Mouse (Mus musculus) stomach, embryonic 14.5 days (tissue): ENCODE data around the gene Gsx2. TPM values are rescaled to one million over a fixed set of nuclear protein-coding genes. Genes with fewer than 3 reads are reported as not detected.

ENCODE experiments used
- ATAC-seq: fragments of 200-750 bp; cut with Nextera tagmentation; 2 replicates; pipeline ENCODE4 v1.8.0; 2017; ENCODE audit warnings: low read depth, moderate TSS enrichment; ENCODE audit not compliant: insufficient number of reproducible peaks, insufficient read depth, low FRiP score
- H3K27ac ChIP-seq: fragments of 300-500 bp; sonication (generic); 2 replicates; pipeline ENCODE4 v1.5.1; 2014; ENCODE audit warnings: mild to moderate bottlenecking, low read length, moderate library complexity, mixed read lengths
- H3K27me3 ChIP-seq: fragments of 300-500 bp; sonication (generic); 2 replicates; pipeline ENCODE4 v1.6.1; 2014; ENCODE audit warnings: low read length, control low read depth, mixed read lengths; ENCODE audit not compliant: control insufficient read depth, insufficient read depth
- H3K36me3 ChIP-seq: fragments of 300-500 bp; sonication (generic); 2 replicates; pipeline ENCODE4 v1.6.1; 2014; ENCODE audit warnings: mild to moderate bottlenecking, control low read depth, low read length, moderate library complexity, mixed read lengths; ENCODE audit not compliant: control insufficient read depth, insufficient read depth
- H3K4me1 ChIP-seq: fragments of 300-500 bp; sonication (generic); 2 replicates; pipeline ENCODE4 v1.6.1; 2014; ENCODE audit warnings: low read length, control low read depth, mixed read lengths; ENCODE audit not compliant: control insufficient read depth, insufficient read depth
- H3K4me2 ChIP-seq: fragments of 300-500 bp; sonication (generic); replicated peaks from 2 replicates; pipeline ENCODE4 v1.6.1; 2014; ENCODE audit warnings: low read depth, low read length, control low read depth
- H3K4me3 ChIP-seq: fragments of 300-500 bp; sonication (generic); 2 replicates; pipeline ENCODE4 v1.5.1; 2014; ENCODE audit warnings: low read depth, low read length, control low read depth
- H3K9ac ChIP-seq: fragments of 300-500 bp; sonication (generic); replicated peaks from 2 replicates; pipeline ENCODE4 v1.6.1; 2014; ENCODE audit warnings: low read depth, mild to moderate bottlenecking, control low read depth, low read length, moderate library complexity, mixed read lengths
- H3K9me3 ChIP-seq: fragments of 300-500 bp; sonication (generic); 2 replicates; pipeline ENCODE4 v1.6.1; 2016; ENCODE audit warnings: low read depth, low read length, control low read depth; ENCODE audit not compliant: control insufficient read depth
- WGBS: fragments of 180-500 bp; shearing (Covaris S2); extraction: QIAGEN DNeasy Blood & Tissue Kit; methylation state at CpG from one replicate; pipeline ENCODE4 v1.1.7; 2014; 5-methylcytosine and 5-hydroxymethylcytosine counted together
- polyA plus RNA-seq: library from polyadenylated mRNA; unstranded; fragments of >200 nt; fragmentation: Nextera tagmentation; extraction: Ambion mirVana; gene quantifications from 2 replicates; pipeline ENCODE4 v1.2.1, GENCODE M21; 2014

The Gsx2 gene
- polyA plus RNA-seq, 1 experiment from 2014 or later: not detected

DNA sequence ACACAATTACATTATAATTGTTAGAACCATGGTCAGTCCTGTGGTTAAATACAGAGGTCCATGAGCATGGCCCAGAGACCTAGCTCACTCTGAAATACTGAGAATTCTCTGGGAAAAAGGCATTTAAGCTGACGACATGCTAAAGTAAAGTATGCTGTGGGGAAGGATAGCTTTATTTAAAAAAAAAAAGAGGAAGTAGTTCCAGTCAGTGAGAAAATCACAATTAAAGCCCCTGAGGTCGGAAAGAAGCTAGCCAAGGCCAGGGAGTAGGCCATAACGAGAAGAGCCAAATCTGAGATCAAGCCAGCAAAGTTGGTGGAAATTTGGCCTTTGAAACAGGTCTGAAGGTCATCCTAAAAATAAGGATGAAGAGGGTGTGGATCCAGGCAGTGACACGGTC, 24.3 kb upstream of the Gsx2 start:
- ATAC-seq: no peak
- H3K9ac ChIP-seq: no peak overlapping the region
- H3K4me3 ChIP-seq: no peak overlapping the region
- no peak overlapping the region for H3K27ac ChIP-seq
- H3K4me1 ChIP-seq: no peaks in the 10 kb centered on the region
- no peaks in the 10 kb centered on the region for H3K9me3 ChIP-seq
- H3K27me3 ChIP-seq: no peaks in the 10 kb centered on the region
- no peaks in the 10 kb centered on the region for H3K36me3 ChIP-seq
- H3K4me2 ChIP-seq: no peak overlapping the region
- 78% methylated on average over 4 of the region's 4 CpGs for WGBS

DNA sequence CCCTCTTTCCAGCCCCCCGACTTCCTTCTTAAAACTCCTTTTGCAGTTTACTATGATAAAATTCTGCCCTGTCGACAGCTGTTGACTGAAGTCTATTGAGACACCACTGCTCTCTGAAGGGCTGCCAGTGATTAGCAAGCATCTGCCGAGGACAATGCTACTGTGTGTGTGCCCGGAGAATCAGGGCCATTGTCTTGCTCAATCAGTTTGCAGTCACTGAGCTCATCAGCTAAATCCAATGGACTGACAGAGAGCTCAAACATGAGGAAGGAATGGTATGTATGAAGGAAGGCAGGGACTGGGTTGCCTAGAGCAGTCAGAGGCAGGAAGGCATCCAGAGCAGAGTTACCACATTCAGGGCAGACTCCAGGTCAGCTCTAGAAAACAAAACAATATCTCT, 12.2 kb upstream of the Gsx2 start:
- Histone ChIP-seq H3K9ac (no peak overlapping the region), H3K4me2 (no peak overlapping the region)
- 54% methylated on average over 4 of the region's 4 CpGs for WGBS

DNA sequence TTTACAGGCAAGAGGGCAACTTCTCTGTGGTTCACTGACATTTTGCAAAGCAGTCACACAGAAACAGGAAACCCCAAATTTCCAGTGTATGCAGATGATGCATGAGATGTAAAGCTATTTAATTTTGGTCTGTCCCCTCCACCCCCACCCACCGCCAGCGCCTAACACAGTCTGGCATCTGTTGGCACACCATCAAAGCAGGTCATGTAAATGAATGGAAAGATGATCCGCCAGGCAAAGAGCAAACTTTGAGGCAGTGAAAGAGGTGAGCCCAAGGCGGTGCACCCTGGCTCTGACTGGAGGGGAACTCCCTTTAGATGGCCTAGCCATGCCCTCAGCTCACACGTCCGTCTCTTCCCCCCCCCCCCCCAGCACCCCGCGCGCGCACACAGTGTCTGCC, 8.7 kb upstream of the Gsx2 start:
- H3K9ac ChIP-seq: no peak overlapping the region
- peaks cover 28% of the 10 kb centered on the region for H3K27me3 ChIP-seq
- H3K4me3 ChIP-seq: peak overlapping the region; percentile 48
- ATAC-seq: peak; percentile 35; the same call in 1 of the 2 replicates
- no peak overlapping the region for H3K27ac ChIP-seq
- 0 out of 2 replicates have a peak, but pooled peaks cover 7% of the 10 kb centered on the region for H3K9me3 ChIP-seq
- no peaks in the 10 kb centered on the region for H3K4me1 ChIP-seq
- 6% methylated on average over 7 of the region's 10 CpGs for WGBS
- peak overlapping the region; percentile 72 for H3K4me2 ChIP-seq
- no peaks in the 10 kb centered on the region for H3K36me3 ChIP-seq

More for the DNA sequence above, 12.2 kb upstream of the Gsx2 start:
- Histone ChIP-seq H3K27me3 (peaks cover 2% of the 10 kb centered on the region), H3K4me3 (no peak overlapping the region), H3K27ac (no peak overlapping the region), H3K36me3 (no peaks in the 10 kb centered on the region), H3K9me3 (0 out of 2 replicates have a peak, but pooled peaks cover 7% of the 10 kb centered on the region), H3K4me1 (no peaks in the 10 kb centered on the region)
- no peak for ATAC-seq

- Histone ChIP-seq H3K9me3 (0 out of 2 replicates have a peak, but pooled peaks cover 7% of the 10 kb centered on the region), H3K4me2 (peak overlapping the region; percentile 72), H3K9ac (peak overlapping the region; percentile 38; the same call in 1 of the 2 replicates), H3K36me3 (no peaks in the 10 kb centered on the region), H3K4me3 (peak overlapping the region; percentile 48), H3K27me3 (peaks cover 28% of the 10 kb centered on the region), H3K4me1 (no peaks in the 10 kb centered on the region), H3K27ac (no peak overlapping the region)
- WGBS: 2% methylated on average over 29 of the region's 30 CpGs
- ATAC-seq: peak; percentile 81
These were observed 8.2 kb upstream of the Gsx2 start for GRCm38 (mm10) chr5:75067125-75067756.

GRCm38 (mm10) chr5:75070132-75070531, 5.3 kb upstream of the Gsx2 start:
- Histone ChIP-seq H3K9ac (no peak overlapping the region), H3K27ac (no peak overlapping the region), H3K36me3 (no peaks in the 10 kb centered on the region), H3K9me3 (0 out of 2 replicates have a peak, but pooled peaks cover 5% of the 10 kb centered on the region), H3K27me3 (peaks cover 56% of the 10 kb centered on the region), H3K4me2 (no peak overlapping the region), H3K4me1 (no peaks in the 10 kb centered on the region; the same call in 1 of the 2 replicates), H3K4me3 (no peak overlapping the region)
- WGBS: 5% methylated on average over 13 of the region's 13 CpGs
- no peak for ATAC-seq

GRCm38 (mm10) chr5:75070656-75071375, 4.6 kb upstream of the Gsx2 start:
- peaks cover 4% of the 10 kb centered on the region for H3K4me1 ChIP-seq
- H3K27ac ChIP-seq: no peak overlapping the region
- 4% methylated on average over 23 of the region's 23 CpGs for WGBS
- no peak overlapping the region for H3K4me3 ChIP-seq
- peaks cover 63% of the 10 kb centered on the region for H3K27me3 ChIP-seq
- ATAC-seq: no peak
- H3K9me3 ChIP-seq: no peaks in the 10 kb centered on the region
- no peaks in the 10 kb centered on the region for H3K36me3 ChIP-seq
- H3K9ac ChIP-seq: no peak overlapping the region
- no peak overlapping the region for H3K4me2 ChIP-seq

GRCm38 (mm10) chr5:75071951-75072350, 3.5 kb upstream of the Gsx2 start:
- Histone ChIP-seq H3K36me3 (no peaks in the 10 kb centered on the region), H3K9me3 (no peaks in the 10 kb centered on the region), H3K4me1 (peaks cover 7% of the 10 kb centered on the region), H3K4me2 (no peak overlapping the region), H3K9ac (no peak overlapping the region), H3K27me3 (peaks cover 73% of the 10 kb centered on the region), H3K27ac (no peak overlapping the region), H3K4me3 (no peak overlapping the region)
- 6% methylated on average over 10 of the region's 10 CpGs for WGBS
- ATAC-seq: no peak

DNA sequence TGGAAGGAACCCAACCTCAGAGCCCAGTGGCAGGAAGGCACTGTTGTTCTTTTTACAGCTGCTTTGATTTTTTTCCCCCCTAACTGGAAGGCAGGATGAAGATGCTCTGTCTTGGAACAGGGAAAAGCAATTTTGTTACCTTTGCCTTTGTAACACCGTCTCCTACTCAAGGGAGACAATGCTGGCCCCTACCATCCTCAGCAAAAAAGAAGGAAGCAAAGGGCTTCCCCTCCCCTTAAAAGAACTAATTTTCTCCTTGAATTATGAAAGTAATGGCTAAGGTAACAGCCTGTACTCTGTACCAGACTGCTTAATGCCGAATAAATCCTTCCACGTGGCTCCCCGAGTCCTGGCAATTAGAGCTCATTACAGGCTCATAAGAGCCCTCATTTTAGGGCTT, 2.9 kb upstream of the Gsx2 start:
- H3K9ac ChIP-seq: no peak overlapping the region
- H3K4me3 ChIP-seq: no peak overlapping the region
- H3K4me1 ChIP-seq: peaks cover 7% of the 10 kb centered on the region
- H3K27ac ChIP-seq: no peak overlapping the region
- peaks cover 73% of the 10 kb centered on the region for H3K27me3 ChIP-seq
- 15% methylated on average over 4 of the region's 4 CpGs for WGBS
- H3K4me2 ChIP-seq: no peak overlapping the region
- H3K9me3 ChIP-seq: no peaks in the 10 kb centered on the region
- no peaks in the 10 kb centered on the region for H3K36me3 ChIP-seq
- no peak for ATAC-seq
